Mouse (Mus musculus): ENCODE measurements around the gene Myo16. TPM values are rescaled to one million over a fixed set of nuclear protein-coding genes. Genes with fewer than 3 reads are reported as not detected.
A peak's percentile ranks its signal among the peaks of the same experiment; 100 is the strongest.

Gene Myo16
- total RNA-seq, 2 experiments from 2014 or later: not detected

DNA sequence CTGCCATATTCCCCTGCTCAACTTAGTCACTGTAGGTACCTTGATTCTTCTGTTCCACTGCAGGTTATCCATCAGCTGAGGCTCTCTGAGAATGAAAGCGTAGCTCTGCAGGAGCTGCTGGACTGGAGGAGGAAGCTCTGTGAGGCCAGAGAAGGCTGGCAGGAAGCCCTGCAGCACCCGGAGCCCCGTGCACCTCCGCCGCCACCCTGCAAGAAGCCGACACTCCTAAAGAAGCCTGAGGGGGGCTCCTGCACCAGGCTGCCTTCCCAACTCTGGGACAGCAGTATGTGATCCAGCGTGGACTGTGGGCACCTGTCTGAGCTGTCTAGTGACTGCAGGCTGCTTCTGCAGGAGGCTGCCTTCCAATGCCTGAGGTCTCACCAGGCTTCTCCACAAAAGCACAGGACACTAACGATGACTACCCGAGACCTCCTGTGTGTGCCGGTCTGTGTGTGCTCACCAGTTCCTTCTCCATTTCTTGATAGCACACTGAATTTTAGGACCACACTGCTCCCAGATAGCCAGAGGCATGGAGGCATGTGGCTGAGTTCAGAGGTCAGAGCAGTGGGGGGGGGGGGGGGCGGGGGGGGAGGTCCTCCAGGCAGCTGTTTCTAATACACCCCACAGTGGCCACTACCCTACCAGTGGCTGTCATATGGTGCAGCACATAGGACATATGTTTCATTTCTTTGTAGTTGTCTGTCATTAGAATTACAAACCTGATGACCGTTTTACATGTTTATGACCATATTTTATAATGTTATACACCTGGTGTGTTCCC is 479.8 kb downstream of the Myo16 start:
- peak; percentile 64 for ATAC-seq (replicated peaks; ENCODE audit: low FRiP score, low TSS enrichment, poor library complexity, severe bottlenecking)

DNA sequence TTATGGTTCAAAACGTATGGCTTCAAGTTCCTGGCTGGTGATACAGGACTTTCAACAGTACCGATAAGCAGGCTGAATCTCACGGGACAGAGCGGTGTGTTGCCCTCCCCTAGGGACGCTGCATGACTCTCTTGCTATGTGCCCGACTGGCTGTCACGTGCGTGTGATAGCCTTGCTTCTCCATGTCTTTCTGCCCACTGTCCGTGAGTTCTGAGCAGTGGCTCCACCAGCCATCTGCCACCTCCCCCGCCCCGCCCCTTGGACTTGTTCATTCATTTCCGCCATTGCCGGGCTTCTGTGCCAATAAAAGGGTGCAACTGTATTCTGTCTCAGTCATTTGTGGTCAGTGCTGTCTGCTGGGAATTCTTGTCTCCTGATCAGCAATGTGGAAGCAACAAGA is 480.7 kb downstream of the Myo16 start:
- peak; percentile 57 for ATAC-seq (replicated peaks; ENCODE audit: low FRiP score, low TSS enrichment, poor library complexity, severe bottlenecking)

DNA sequence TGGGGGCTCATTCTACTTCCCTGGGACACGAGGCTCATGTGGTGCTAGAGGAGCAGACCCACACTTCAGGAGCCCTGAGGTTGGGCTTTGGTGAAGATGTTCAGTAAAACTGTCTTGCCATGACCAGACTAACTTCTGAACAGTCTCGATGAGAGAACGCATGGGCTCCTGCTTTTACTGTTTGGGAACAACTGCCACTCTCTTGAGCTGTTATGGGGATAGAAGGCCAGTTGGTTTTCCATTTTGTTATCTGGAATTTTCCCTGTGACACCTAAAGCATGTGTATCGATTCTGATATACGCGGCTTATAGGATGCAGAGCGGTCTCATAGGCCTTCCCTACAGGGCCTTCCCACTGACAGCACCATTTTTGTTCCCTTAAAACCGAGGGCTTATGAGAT is 485.2 kb downstream of the Myo16 start:
- no peak for ATAC-seq (replicated peaks; ENCODE audit: low FRiP score, low TSS enrichment, poor library complexity, severe bottlenecking)

DNA sequence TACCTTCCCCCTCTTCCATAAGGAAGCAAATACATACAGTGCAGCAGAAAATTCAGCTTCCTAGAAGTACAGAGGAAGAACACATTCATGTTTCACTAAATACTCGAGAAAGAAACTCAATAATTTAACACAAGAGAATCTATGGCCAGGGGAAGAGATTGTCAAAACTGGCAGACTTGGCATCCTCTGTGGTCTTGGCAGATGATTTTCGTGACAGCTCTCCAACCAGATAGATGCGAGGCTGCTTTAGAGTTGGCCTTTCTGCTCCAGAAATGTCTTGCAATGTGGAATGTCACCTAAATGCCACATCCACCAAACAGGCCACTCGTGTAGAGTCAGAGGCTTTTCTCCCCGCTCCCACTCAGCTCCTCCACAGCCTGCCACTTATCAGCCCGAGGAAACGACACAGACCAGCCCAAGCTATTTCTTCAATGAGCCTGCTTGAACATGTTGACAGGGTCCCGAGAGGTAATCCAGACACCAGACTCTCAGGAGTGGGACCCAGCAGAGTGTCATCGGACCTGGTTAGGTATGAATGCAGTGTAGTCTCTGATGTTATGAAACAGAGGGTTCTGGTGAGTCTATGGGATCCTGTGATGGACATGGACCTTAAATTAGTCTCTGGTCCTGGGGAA is 486.6 kb downstream of the Myo16 start:
- peak; percentile 17; the same call in 1 of the 2 replicates for ATAC-seq (replicated peaks; ENCODE audit: low FRiP score, low TSS enrichment, poor library complexity, severe bottlenecking)

DNA sequence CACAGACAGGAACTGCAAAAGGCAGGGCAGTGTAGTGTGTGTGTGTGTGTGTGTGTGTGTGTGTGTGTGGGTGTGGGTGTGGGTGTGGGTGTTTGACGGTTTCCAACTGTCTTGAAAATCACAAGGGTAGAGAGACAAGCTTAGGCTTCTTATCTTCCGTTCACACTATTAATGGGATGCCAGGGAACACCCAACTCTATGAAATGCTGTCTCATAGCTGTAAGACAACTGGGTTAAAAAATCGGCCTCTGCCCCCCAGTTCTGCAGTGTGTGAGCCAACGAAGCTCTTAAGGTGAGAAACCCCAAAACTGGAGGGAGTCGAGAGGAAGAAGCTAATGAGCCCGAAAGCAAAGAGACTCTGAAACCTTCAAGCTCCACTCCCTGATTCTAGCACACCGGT is 487.1 kb downstream of the Myo16 start:
- peak; percentile 79 for ATAC-seq (replicated peaks; ENCODE audit: low FRiP score, low TSS enrichment, poor library complexity, severe bottlenecking)

DNA sequence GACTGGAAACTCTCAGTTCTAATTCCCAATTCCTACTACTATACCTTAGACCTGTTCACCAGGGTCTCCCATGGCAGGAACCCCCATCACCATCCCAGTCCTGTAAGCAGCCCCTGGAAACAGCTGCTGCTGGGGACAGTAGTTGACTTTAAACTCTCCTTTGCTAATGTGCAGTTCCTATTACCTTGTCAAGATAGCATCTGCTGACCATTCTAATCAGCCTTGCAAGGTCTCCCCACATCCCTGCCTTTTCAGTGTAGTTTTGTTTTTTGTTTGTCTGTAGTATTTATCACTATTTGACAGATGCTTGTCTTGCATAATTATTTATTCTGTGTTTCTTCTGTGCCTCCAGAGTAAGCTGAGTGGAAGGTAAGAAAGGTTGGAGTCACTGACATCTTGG is 487.6 kb downstream of the Myo16 start:
- ATAC-seq (replicated peaks; ENCODE audit: low FRiP score, low TSS enrichment, poor library complexity, severe bottlenecking): peak; percentile 13; the same call in 1 of the 2 replicates

DNA sequence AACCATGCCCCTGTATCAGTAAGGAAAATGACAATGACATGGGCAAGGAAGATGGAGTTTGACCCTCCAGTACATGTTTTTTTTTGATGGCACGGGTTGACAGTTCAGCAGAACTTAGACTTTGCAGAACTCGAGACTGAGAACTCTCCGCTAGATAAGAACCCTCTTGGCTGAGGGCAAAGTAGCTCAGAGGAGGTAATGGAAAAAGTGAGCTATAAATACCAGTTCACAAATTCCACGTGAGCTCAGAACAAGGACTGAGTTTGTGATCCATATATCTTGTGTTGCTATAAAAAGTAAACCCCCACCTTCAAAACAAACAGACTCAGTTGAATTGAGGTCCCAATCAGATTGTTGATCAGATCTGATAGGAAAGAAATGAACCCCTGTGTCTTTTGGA is 489.5 kb downstream of the Myo16 start:
- ATAC-seq (replicated peaks; ENCODE audit: low FRiP score, low TSS enrichment, poor library complexity, severe bottlenecking): no peak

DNA sequence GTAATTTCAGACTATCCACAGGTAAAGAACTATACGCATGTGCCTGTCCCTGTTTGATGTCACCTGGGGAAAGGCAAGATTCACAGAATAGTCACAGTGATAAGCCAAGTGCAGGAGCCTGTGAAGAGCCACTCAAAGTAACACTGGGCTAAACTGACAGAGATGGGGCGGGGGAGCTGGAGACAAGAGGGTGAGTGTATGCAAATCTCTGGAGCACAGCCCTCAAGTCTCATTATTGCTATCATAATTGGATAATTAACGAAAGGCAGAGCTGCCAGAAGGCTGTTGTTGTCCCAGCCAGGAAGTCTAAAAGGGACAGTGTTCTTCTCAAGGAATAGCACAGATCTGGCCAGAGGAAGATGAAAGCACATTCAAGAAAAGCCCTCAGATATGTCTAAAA is 490.8 kb downstream of the Myo16 start:
- no peak for ATAC-seq (replicated peaks; ENCODE audit: low FRiP score, low TSS enrichment, poor library complexity, severe bottlenecking)

DNA sequence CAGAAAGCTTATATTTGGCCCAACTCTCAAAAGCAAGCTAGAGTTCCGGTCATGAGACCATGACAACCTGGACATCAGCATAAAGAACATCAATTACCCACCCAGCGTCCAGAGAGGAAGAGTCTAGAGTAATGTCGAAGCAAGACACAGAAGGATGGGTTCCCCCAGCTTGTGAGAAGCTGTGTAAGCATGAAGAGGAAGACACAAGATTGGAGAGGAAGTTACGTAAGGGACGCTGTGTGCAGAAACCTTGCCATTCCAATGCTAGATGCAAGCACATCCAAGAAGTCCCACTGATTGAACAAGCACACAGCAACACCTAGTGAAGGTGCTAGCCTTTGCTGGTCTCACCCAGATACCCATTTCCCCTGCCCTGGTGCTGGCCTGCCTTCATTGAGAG is 492.0 kb downstream of the Myo16 start:
- no peak for ATAC-seq (replicated peaks; ENCODE audit: low FRiP score, low TSS enrichment, poor library complexity, severe bottlenecking)

DNA sequence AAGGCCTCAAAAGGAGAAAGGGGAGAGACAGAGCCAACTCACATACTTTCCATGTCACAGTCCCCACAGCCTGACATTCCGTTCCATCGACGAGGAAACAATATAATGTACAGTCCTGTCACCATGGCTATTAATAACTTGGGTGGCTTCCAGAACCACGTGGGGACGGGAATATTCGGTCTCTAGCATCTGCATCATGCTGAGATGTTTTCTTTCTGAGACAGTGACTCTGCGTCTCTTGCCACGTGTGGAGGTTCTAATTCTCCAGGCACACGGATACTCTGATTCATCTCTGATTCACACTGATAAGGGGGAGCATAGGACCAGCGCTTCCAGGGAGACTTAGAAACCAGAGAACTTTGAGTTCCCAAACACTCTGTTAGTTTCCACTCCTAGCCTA is 492.8 kb downstream of the Myo16 start:
- ATAC-seq (replicated peaks; ENCODE audit: low FRiP score, low TSS enrichment, poor library complexity, severe bottlenecking): no peak

DNA sequence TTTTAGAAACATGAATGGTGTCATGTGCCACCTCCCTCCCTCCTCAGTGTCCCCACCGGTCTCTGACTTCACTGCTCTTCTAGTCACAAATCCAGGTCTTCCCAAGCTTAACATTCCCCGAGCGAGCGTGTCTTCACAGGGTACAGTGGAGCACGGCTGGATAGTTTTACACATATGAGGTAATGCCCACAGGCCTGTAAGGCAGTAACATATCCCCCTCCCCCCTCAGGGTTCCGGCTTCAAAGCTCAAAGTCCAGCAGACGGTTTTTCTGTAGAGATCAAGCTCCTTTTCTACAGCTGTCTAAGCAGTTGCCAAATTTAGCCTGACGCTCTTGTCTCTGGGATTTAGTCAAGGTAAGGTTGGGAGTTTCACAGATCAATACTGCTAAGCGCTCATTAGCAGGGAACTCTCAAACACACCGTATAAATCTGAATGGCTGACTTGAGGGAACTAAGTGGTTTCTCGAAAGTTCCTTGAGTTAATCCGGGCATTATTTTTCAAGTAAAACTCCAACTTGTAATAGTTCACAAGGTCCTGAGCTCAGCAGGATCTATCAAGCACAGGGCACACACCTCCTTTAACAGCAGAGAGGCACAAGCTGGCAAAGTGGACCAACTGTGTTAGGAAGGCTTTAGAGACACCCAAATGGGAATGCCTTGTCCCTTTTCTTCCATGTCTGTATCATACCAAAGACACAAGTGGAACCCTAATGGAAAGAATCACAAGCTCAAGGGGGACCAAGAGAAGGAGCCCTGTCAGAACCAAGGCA is 498.0 kb downstream of the Myo16 start:
- no peak for ATAC-seq (replicated peaks; ENCODE audit: low FRiP score, low TSS enrichment, poor library complexity, severe bottlenecking)

DNA sequence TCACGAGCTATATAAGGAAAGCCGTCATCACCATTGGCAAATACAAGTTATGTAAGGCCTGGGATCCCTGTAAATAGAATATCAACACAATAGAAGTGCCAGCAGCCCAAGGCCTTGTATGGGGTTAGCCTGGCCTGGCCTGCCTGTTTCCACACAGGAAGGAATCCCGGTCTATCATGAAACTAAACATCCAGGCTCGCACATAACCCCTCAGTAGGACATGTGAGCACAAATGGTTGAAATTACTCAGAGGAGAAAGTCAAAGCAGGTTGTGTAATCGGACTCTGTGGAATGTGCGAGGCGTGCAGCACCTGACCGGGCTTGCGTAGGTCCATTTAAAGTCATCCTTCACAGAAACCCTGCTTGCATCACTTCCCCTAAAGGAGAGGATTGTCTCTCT is 499.6 kb downstream of the Myo16 start:
- ATAC-seq (replicated peaks; ENCODE audit: low FRiP score, low TSS enrichment, poor library complexity, severe bottlenecking): no peak

DNA sequence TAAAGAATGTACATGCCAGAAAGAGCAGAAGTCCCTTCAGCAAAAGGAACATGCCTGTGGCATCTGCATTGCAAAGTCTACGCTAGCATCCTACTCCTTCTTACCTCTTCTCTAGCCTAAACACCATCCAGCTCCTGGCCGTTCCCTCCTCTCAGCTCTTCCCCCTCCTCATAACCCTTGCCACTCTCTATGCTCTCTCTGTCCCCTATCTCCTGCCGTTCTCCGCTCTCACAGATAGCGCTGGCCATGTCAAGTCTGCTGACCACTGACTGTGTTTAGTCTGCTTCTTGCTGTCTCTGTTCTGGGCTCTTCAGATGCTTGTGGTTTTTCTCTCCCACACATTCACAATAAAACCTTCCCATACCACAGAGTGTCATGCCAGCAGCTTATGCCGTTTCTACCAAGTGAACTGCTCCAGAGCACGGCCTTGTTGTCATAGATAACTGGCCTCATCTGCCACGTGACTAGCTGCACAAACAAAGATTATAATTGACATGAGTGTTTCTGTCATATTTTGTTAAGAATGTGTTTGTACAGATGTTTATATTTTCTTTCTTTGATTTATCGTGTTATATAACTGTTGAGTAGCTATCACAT is 501.3 kb downstream of the Myo16 start:
- peak; percentile 96 for ATAC-seq (replicated peaks; ENCODE audit: low FRiP score, low TSS enrichment, poor library complexity, severe bottlenecking)

DNA sequence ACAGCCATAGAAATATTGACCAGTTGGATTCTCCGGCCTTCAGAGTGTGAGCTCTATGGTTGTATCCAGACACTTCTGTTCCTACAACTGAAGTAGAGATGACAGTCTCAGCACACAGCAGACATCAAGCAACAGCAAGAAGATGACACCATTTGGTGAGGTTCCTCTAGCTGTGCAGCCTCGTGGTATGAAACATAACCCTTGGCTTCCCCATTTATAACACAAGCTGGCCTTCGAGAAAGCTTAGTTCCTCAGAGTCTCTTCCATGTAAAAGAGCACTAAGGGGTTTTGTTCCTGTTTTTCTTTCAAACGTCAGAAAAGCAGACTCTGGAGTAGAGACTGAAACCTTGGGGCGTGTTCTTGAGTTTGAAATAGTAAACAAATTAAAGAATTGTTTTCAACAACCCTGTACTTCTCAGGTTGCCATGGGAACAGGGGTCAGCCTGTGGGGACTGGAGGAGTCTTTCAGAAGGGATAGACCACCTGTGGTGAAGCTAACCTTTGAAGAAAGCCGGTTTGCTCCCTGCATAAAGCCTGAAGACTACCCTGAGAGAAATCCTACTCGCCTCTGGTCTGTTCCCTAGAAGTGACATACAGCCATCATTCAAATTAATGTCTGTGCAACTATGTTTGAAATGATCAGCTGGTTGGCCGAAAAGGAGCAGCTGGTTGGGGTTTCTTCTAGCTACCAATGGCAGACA is 510.2 kb downstream of the Myo16 start:
- no peak for ATAC-seq (replicated peaks; ENCODE audit: low FRiP score, low TSS enrichment, poor library complexity, severe bottlenecking)

DNA sequence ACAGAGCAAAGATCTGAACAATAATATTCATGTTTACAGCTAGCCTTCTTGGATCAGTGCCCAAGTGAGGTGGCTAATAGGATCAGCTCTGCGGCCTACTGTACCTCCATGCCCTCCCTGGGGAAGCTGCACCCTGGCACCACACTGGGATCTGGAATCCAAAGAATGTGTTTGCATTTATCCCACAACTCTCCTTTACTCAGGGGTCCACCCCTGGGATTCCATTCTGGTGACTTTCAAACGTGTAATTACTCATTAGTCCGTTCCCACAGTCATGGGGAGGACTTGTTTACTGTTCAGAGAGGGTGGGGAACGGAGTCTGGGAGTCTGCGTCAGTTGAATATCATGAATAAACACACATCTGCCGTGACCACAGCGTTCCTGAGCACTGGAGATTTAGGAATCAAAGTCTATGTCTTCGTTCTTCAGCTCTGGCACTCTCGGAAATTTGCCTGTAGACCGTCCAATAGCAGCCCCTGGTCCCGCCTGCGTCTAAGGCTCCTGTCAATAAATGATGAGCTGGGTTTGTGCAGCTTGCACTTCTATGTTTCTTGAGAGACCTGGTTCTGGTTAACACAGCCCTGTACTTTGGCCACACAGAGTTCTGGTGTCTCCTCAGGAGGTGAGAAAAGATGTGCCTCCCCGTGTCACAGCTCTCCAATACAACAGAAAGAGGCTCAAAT is 511.3 kb downstream of the Myo16 start:
- no peak for ATAC-seq (replicated peaks; ENCODE audit: low FRiP score, low TSS enrichment, poor library complexity, severe bottlenecking)

DNA sequence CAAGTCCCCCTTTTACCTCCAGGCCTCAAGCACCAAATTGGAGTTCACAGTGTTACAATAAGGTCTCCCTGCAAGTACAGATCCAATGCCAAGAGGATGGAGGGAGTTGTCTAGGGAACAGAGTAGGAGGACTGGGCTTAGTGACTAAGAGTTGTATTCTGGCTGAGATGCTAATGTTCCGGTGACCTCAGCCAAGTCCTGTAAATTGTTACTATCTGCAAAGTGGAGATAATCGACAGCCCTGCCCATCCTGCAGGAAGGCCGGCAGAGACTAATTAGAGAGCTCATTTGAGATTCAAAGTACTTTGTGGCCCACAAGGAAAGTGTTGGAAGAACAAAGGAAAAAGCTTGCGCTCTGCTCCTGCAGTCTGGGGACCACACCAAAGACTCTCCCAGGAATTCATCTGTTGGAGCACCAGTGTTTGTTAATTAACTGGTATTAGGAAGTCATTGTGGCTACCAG is 512.1 kb downstream of the Myo16 start:
- ATAC-seq (replicated peaks; ENCODE audit: low FRiP score, low TSS enrichment, poor library complexity, severe bottlenecking): peak; percentile 51

DNA sequence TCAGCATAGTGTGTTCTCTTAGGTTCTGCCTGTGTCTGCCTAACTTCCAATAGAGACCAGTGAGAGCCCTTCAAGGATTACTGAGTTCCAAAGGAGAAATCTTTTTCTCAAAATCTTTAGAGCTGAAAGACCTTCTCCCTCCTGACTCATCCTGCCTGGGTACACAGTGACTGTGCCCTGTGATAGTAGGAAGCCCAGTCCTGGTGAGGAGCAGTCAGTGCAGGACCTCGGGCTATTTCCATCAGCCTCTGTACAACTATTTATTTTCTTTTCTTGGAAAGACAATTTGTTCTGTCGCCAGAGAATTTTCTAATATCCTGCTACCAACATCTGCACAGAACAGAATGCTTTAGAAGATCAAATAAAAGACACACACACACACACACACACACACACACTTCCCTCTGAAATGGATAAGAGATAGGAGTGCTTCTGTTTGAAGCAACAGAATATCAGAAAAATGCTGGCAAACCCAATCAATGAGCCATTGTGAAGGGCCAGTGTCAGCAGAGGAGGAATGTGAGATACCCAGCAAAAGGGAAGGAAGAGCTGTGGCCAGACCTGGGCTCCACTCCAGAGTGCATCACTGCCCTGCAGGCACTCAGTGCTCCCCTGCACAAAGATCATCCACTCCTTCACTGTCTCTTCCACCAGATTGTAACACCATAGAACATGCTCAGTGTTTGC is 518.3 kb downstream of the Myo16 start:
- ATAC-seq (replicated peaks; ENCODE audit: low FRiP score, low TSS enrichment, poor library complexity, severe bottlenecking): no peak

DNA sequence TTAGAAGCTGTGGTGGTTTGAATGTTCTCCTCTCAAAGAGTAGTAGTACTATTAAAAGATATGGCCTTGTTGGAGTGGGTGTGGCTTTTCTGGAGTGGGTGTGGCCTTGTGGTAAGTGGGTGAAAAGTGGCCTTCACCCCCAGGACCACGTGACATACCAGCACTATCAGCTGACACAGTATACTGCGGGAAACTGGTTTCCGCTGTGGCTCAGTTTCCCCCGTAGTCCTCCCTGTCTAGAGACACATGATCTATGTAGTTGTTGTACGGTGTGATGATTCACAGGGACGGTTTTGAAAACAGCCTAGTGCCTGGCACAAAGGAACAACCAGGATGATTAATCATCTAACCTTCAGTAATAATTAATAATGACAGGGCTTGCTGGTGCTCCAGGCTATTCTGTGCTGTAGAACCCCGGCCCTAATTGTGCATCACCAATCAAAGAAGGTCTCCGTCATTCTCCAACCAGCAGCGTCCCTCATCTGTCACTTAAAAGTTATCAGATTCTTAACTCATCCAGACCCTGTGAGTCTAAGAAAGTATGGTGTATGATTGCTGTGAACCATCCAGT is 524.2 kb downstream of the Myo16 start:
- ATAC-seq (replicated peaks; ENCODE audit: low FRiP score, low TSS enrichment, poor library complexity, severe bottlenecking): no peak
